Mouse (Mus musculus) thymus, postnatal 14 days (tissue): ENCODE measurements around the gene Stk4.
A peak's percentile ranks its signal among the peaks of the same experiment; 100 is the strongest.

Experiments used
- DNase-seq: peaks from one replicate; pipeline ENCODE4 v3.0.0; 2021

Stk4 gene

DNA sequence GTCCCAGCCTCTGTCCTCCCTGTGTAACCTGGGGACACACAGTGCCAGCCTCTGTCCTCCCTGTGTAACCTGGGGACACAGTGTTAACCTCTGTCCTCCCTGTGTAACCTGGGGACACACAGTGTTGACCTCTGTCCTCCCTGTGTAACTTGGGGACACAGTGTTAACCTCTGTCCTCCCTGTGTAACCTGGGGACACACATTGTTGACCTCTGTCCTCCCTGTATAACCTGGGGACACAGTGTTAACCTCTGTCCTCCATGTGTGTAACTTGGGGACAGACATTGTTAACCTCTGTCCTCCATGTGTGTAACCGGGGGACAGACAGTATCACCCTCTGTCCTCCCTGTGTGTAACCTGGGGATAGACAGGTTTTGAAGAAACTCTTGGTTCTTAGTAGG is 61.5 kb downstream of the Stk4 start:
- no peak for DNase-seq

DNA sequence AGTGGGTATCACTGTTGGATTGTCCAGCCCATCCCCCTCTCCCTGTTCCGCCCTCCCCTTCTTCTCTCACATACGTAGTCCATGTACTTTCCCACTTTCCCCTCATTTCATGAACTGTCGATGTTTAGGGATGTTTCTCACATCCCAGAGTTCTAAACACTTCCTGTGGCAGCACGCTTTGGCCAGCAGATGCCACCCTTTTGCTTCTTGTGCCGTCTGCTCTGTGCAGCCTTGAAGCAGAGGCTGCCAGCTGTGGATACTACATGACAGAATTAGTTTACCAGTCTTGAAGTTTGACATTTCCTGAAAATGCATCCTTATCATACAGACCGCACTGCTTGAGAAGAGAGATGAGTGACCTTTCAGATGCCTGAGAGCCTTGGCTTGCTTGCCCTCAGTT is 64.4 kb downstream of the Stk4 start:
- no peak for DNase-seq

DNA sequence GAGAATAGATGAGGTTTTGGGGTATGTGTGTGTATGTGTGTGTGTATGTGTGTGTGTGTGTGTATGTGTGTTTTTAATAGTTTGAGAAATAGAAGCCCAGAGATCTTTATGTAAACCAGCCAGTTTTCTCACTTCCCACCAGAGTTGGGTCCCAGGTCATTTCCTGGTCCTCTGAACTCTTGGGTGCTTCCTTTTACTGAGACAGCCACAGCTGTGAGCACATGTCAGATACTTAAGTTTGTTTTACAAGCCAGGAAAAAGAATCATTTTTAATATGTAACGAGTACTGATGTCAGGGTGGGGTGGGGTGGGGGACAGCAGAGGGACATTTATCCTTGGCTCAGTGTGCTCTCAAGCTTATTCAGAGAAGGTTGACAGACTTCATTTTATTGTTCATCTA is 65.2 kb downstream of the Stk4 start:
- DNase-seq = no peak

DNA sequence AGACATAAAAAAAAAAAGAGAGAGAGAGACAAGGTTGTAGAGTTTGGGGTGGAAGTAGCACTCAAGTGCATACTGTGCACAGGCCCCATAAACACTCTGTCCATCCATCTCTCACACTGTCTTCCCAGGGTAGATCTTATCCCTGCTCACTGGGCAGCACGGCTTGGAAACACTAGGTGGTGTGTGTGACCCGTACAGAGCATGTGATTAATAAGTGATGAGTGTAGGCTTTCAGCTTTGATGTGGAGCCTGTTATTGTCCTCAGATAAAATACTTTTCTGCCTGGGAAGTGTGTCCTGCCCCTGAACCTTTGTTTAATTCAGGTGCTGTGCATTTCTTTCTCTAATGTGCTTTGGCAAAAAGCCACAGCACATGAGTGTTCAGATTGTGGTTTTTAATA is 66.3 kb downstream of the Stk4 start:
- DNase-seq = no peak

DNA sequence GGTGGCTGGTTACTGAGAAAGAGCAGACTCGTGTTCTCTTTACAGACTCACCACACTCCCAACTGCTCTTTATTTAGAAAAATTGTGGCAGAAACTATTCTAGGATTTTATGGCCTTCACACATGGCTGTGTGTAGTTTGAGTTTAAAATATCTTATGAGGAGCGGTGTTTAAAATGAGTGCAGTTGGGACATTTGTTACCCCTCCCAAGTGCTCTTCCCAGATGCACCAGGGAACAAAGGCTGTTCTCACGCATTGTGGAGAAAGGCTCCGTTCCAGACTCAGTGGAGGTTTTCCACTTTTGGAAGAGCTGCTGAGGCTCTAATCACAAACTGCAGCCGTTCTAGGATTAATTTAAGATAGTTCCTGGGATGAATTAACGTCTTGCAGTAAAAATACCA is 67.6 kb downstream of the Stk4 start:
- no peak for DNase-seq

DNA sequence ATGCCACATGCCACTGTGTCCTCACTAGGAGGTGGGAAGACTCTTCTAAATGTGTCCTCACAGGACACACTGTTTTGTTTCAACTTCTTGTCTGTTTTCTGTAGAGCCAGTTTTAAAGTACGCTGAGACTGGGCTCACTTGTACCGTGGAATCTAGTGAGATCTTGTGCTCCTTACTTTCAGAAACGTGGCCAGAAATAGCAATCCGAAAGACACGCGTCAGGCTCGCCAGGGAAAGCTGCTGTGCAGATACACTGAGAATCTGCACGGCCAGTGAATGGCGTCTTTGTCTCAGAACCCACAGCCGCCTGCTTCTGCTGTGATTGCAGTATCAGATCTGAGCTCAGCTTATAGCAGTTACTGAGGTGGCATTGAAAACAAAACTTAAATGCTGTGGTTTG is 71.9 kb downstream of the Stk4 start:
- no peak for DNase-seq

DNA sequence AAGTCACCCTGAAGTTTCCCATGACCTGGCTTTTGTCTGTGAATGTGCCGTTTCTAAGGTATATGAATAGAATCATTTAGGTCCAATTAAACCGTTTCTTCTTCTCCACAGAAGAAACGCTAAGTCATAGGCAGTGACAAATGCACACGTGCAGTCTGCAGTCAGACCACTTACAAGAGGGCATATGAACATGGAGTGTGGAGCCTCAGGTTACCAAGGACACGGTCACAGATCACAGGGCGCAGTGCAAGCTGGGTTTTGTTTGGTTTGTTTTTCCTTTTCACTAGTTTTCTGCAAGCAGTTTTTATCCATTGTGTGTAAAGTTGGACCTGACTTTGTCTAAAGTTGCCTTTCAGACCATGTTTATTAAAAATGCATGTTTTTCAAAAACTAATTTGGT is 73.9 kb downstream of the Stk4 start:
- DNase-seq = no peak

DNA sequence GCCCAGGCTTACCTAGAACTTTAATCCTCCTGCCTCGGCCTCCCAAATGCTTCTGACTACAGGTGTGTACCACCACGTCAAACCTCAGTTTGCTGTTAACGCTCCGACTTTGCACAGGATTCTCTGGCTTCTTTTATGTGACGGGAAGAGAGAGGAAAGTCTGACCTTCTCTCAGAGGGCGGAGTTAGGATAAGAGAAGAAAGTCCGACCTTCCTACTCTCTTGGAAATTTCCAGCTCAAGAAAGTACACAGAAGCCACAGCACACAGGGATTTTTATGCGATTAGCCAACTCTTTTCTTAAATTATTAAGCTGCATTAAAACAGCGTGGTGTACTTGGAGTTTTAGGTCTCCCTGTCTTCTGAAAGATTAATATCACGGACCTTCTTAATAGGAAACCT is 74.4 kb downstream of the Stk4 start:
- no peak for DNase-seq

DNA sequence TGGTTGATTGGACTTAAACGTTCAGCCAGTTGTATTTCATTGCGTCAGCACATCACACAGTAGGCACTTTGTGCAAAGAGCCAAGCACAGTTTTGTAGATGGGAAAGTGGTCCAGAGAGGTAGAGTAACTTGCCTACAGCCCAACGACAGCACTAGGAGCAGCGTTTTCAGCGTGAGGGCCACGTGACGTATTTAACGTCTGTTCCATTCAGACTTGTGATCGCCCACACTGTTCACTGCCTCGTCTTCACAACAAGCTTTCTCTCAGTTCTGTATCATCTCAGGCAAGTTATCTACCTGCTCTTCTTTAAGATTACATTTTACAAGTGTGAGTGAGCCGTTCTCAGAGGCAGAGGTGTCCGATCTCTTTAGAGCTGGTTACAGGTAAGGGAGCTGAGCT is 76.4 kb downstream of the Stk4 start:
- no peak for DNase-seq

DNA sequence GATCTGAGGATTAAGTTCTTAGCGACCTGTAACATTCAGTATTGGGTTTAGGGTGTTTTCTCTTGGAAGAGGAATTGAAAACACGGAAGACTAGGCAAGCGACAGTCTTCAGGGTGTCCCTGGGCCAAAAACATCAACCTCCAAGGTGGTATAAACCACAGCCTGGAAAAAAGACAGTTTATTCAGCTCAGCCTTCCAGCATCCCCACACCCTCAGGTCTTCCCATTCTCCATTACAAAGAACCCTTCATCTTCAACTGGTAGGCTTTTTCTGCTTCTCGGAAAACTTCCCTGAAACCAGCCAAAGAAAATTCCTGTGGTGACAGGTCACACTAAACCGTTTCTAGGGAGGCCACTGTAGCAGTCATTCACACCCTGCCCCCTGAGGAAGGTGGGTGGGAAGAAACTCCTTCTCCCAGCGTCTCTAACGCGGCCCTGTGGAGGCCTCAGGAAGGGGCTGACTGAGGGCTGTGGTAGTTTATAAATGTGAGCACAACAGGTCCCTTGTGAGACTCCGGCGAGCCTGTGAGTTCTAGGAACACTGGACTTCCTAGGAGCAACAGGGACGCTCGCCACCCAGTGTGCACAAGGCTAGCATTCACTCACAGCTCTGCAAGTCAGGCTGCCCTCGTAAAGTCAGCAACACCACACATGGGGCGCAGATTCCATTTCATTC is 80.1 kb downstream of the Stk4 start:
- no peak for DNase-seq

DNA sequence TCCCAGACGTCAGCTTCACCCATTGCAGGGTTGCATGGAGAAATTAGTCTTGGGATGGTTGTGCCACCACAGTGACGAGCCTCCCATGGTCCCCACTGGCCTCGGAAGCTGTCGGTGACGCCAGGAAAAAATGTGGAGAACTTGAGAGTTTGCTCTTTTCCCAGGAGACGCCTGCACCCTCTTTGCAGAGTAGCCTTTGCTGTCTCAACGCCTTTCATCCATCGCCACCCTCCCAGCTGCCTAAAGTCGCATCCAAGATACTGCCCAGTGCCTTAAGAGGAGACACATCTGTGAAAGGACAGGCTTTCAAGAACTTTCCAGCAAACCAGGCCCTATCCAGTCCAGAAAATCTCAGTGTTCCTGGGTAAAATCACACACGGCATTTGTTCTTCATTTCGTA is 82.2 kb downstream of the Stk4 start:
- no peak for DNase-seq

DNA sequence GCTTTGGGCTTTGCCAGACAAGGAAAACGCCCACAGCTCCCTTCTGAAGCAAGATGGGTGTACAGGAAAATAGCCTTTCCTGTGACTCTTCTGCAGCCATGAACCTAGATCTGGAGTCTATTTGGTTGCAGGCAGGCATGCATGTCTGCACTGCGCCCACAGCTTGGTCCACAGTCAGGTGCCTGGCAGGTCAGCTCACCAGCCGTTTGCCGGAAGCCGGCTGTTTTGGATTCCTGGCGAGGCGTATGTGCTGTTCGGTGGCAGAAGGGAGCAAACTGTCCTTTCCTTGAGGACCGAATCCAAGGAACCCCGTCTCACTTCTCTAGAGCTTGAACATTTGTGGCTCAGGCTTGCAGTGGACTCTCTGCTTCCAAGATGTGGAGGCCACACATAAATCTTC is 83.9 kb downstream of the Stk4 start:
- no peak for DNase-seq

DNA sequence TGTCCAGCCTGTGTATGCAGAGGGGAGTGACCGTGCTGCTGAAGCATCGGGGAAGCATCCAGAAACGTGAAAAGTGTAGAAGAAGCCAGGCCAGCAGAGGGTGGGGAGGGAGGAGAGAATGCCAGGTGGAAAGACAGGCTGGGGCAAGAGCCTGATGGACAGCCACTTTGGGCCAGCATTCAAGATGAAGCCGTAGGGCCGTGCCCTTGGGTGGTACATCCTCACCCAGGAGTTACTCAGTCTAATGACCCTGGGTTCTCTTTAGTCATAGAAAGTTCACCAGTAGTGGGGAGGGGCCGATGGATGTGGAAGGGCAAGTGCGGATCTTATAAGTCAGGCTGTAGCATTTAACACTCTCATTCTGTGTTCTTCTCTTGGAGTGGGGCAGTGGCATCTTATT is 86.0 kb downstream of the Stk4 start:
- no peak for DNase-seq

DNA sequence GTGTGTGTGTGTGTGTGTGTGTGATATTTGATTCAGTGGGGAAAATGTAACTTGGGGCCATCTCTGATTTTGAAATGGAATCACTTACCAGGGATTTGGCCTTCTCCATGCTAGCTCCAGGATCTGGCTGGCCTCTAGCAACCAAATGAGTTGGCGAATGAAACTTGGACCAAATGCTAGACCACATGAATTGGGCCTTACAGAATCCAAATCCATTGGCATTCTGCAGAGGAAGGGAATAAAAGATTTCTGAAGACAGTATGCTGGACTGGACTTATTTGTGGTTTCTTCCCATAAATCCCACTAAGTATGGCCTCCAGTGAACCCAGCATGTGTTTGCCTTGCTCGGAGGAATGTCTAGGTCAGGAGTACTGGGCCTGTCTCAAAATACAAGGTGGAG is 88.7 kb downstream of the Stk4 start:
- no peak for DNase-seq

DNA sequence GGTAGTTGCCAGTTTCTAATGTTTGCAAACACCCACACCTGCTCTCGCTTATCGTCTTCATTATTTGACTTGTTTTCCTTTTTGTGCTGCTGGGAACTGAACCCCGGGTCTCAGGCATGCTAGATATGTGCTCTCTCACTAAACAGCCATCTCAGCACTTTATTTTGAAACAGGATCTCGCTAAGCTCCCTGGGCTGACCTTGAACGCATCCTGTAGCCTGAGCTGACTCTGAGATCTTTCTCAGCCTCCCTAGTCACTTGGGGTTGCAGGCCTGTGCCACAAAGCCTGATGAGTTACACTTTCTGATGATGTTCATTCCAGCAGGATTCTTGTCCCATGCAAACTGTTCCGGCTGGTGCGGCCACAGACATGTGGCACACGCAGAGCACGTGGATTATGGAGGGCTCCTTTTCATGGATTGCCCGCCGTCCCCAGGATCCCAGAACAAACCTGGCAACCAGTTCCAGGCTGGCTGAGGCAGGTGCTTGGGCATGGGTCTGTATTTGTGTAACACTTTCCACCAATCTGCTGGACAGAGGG is 91.5 kb downstream of the Stk4 start:
- no peak for DNase-seq

DNA sequence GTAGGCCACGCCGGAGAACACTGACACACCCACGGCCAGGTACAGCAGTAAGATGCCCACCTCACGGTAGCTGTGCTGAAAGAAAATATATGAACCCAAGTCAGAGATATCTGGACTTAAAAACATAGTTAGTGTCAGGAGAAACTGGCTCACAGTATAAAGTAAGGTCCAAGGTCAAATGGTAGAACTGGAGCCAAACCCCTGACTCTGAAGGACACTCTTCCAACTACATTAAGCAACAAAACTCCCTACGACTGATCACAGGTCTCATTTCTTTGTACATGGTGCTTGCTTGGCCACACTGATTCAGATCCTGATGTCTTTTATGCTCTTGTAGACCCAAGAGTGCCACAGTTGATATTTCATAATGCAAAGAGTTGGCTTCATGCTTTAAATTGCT is 94.8 kb downstream of the Stk4 start:
- no peak for DNase-seq

DNA sequence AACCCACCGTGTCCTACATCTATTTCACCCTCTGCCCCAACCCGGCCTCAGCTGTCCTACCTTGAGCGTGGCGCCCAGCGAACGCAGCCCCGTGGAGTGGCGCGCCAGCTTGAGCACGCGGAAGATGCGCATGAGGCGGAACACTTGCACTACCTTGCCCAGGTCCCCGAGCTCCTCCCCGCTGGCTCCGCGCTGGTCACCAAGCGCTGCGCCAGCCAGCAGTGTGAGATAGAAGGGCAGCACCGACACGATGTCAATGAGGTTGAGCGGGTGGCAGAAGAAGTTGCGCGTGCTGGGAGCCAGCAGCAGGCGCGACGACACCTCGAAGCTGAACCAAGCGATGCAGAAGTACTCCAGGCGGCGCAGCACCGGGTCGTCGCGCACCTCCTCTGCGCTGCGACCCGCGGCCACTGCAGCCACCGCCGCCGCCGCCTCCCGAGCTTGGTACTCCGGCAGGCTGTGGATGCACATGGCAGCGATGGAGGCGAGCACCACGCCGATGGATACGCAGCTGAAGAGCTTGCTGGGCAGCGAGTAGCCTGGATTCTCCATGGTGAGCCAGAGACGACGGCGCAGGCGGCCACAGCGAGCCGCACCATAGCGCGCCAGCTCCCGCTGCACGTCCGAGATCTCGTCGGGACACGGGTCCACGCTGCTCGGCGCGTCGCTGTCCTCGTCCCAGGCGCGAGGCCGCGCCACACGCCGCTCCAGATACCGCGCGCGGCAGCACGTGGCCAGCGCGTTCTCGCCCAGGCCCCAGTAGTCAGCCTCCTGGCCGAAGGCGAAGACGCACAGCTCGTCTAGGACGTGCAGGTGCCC is 97.8 kb downstream of the Stk4 start:
- no peak for DNase-seq

DNA sequence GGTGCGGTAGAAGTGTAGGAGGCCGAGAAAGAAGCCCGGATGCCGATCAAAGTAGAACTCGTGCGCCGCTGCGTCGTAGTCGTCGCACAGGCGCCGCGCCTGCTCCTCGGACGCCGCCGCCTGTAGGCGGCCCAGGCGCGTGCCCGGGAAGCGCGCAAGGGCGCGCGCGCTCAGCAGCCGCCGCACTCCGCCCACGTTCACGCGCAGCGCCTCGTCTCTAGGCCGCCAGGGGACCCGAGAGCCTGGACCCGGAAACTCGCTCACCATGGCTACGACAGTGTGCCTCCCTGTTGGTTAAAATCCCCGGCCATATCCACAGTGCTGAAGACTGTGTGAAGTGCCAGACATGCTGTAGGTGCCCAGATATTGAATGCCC is 98.4 kb downstream of the Stk4 start:
- DNase-seq = peak; percentile 5

DNA sequence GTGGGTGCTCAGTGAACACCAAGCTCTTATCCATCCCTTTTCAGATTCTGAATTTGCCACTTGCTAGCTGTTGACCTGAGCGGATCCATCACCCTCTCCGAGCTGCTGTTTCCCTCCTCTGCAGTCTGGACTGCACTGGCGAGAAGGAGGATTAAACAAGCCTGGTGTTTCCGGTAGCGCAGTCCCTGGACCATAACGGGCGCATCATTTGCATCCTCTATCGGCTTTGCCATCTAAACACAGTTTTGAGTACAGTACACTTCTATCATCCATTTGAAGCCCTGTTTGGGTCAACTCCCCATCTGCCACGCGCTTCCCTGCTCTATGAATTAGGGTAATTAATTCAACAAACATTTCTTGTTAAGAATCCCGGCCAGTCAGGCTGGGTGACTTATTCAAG is 100.2 kb downstream of the Stk4 start:
- DNase-seq = no peak

DNA sequence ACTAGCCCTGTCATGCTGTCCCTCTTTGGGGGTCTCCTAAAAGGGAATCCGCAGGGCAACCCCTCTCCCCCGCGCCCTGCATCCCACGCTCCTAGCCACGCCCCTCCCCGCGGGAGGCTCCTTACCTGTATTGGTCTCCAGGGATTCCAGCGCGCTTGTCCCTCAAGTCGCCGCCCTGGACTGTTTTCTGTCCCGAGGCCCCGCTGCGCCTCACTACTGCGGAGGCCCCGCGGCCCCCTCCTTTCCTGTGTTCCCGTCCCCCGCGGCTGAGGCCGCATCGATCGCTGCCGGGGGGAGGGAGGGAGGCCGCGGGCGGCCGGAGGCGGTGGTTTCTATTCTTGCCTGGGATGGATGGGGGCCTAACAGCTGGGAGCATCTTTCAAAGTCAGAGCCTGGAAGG is 100.8 kb downstream of the Stk4 start, which contains the start of gene Kcns1:
Gene Kcns1 (minus strand): TSS at position 212 of the 400 bp plus-strand sequence.
- no peak for DNase-seq

DNA sequence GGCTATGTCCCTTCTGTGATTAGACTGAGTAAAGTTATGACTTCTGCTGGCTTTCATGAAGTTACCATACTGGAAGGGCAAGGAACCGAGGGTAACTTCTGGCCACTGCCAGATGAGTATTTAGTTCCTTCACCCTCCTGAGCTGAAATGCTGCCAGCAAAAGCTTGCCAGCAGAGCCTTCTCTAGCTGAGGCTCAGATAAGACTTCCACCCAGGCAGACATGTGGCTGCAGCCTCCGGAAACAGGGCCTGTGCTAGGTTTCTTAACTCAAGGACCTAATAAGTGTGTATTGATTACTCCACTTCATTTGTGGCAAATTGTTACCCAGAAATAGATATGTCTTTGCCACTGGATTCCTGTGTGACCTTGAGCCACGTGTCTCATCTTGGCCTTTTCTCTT is 103.3 kb downstream of the Stk4 start:
- no peak for DNase-seq

DNA sequence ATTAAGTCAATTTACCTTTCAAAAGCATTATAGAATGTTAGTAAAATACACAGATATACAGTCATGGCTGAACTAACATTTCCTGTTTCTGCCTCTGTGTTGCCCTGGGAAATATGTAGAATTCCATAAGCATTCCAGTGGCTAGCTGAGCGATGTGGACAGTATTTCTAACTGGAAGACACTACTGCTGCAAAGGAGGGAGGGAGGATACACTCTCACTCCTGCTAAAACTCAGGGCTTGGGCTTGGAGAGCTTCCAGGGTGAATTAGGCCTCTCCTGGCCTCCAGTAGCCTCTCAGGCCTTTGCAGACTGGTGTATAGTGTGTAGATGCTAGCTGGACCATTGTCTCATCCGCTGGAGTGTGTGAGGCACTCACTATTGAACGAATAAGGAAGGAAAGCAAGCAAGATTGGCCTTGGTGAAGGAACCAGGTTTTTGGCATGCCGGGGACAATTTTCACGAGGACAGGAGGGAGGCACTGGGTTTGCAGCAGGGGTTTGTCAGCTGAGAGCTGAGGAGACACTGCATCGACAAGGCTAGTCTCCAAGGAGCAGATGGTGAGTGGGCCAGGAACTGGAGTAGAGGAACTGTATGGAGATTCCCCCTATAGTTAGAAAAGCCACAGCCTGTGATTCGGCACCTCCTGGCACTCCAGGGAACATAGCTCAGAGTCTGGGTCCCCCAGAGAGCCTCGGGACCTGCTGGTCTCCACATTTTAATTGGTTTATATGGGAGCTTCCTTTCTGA is 104.7 kb downstream of the Stk4 start:
- no peak for DNase-seq

DNA sequence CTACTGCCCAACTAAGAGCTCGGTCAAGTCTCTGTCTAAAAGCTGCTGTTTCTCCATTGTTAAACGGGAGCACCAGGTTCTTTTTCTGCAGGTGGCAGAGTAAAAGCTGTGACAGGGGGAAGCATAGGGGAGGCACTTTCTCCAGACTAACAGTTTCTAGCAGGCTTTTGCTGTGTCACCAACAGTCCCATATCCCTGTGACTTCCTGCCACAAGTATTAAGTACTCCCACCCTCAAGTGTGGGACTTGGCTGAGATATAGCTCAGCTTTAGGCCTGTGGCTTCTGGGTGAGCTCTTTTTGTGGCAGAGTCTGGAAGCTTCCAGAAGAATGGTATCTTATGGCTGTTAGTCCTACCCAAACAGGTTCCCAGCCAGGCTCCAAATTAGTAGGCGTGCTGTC is 105.7 kb downstream of the Stk4 start:
- DNase-seq = no peak

DNA sequence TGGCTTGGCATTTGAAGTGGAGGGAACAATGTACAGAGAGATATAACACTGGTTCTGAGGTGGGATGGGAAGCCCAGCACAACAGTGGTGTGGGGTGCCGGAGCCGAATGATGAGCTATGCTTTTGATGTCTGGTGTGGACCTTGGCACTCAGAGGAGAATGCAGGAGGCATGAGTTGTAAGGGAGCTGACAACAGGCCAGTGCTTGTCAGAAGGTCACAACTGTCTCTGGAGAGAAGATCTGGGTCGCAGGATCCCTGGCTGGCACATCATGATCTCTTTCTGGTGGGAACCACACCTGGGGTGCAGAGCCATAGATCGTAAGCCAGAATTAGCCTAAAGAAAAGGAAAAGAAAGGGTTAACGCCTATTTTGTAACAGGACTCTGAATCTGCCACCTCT is 107.7 kb downstream of the Stk4 start:
- no peak for DNase-seq
